Mouse (Mus musculus) cerebellum, adult 11-12 months (tissue): ENCODE data around the gene Ankrd33.

Experiments
- DNase-seq: peaks from one replicate; pipeline ENCODE4 v3.0.0; 2022

The Ankrd33 gene

DNA sequence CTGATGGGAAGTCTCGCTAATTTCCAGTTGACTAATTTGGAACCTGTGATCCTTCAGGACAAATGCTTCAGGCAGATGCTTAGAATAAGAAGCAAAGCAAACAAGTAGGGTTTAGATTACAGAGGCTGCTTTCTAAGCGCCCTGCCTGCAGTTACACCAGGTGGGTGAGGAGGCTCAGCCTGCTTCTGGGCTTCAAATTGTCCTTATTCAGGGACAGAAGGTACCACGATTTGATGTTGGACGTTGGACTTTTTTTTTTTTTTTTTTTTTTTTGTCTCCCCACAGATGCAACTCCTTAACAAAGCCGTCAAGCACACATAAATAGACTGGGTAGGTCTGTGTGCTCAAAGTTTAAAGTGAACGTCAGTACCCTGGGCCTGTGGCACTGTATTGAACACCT, 33.0 kb downstream of the Ankrd33 start:
- no peak for DNase-seq

DNA sequence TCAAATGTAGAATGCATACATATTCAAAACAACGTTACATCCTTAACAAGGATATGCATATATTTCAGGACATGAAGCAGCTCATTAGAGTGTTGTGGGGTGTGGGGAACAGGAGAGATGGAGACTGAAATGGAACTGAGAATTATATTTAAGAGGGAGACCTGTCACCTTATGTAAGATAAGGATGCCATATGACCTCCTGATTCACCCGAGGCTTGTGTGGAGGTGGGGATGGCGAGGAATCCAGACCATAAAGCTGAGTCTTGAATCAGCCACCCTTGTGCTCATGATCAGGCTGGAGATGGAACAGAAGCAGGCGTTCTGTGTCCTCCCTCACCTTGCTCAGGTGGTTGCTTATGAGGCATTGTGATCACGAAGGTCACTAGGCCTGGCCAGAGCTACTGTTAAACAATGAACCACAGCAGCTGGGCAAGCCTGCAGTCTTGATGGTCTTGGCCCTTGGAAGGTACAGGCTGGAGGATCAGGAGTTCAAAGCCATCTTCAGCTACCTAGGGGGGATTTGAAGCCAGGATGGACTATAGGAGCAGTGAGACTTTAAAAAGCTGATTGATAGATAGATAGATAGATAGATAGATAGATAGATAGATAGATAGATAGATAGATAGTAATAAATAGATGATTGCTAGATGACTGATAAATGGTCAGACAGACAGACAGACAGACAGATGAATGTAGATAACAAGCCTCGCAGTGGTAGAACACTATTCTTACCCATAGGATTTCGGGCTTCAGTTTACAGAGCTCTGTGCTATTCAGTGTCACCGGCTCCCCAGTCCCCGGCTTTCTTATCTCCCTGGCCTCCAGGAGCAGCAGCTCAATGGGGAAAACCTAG, 36.1 kb downstream of the Ankrd33 start:
- no peak for DNase-seq

DNA sequence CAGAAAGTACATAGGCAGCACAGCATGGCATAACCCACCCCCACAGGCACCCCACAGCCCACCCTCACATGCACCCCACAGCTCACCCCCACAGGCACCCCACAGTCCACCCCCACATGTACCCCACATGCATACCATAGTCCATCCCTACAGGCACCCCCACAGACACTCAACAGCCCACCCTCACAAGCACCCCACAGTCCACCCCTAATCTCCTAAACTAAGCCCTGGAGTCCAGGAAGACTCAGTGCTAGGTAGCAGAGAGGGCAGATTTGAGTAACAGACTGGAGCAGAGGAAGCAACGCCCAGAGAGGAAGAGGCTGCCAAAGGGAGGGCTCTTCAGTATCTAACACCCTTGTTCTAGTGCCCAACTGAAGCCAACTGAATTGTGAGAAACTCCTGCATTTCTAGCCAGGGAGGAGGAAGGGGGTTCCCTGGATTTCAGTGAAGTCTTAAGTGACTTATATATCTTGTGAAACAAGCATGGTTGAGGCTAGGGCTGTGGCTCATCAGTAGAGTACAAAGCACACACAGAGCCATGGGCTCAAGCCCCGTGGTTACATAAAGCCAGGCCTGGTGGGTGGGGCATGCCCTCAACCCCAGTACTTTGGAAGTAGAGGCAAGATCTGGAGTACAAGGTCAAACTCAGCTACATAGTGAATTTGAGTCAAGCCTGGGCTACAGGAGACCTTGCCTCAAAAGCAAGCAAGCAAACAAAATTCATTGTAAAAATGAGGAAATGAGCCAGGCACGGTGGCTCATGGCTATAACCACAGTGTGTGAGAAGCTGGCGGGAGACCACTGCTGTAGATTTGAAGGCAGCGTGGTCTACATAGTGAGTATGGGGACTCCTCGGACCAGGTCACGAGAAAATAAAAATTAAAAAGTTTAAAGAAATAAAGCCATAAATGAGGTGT, 39.4 kb downstream of the Ankrd33 start:
- DNase-seq, result no peak

DNA sequence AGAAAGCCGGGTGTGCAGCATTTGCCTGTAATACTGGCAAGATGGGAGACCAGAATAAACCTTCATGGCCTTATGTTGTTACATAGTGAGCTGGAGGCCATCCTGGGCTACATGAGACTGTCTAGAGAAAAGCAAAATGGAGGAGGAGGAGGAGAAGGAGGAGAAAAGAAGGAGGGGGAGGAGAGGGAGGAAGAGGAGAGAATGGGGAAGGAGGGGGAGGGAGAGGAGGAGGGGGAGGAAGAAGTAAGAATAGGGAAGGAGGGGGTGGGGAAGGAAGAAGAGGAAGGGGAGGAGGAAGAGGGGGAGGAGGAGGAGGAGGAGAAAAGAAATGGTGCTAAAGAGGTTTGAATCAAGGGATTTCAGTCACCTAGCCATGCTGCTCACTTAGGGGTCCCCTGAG, 44.6 kb downstream of the Ankrd33 start:
- DNase-seq, result no peak

DNA sequence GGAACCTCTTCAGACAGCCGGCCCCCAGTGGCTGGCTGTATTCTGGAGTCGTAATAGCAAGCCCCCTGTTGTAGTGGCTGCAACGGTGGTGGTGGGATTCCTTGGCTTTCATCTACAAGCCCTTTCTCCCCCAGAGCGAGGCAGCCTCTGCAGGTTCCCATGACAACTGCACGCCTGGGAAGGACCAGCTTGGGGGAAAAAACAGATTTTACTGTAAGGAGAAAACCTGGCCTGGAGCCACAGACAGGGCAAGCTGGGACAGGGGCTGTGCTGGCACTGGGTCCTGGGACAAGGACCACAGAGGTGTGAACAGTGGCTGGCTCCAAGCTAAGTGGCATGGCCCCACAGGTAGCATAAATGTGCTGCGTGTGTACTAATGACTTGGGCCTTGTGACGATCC, 45.0 kb downstream of the Ankrd33 start:
- no peak for DNase-seq

DNA sequence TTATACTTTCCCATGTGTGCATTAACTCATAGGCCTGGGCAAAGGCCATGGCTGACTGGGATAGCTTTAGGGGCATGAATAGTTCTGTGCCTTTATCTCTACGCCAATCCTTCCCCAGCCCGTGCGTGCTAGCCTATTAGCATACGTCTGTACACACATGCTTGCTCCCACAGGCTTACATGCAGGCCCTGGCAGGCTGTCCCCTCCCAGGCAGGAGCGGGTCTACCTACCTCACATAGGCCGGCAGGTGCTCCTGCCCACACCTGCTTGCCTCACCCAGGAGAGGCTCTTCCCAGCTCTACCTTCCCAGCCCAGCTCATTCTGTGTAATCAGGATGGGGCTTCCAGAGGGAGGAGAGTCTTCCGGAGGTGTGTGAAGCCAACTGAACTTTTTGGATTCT, 46.0 kb downstream of the Ankrd33 start:
- DNase-seq, result no peak

DNA sequence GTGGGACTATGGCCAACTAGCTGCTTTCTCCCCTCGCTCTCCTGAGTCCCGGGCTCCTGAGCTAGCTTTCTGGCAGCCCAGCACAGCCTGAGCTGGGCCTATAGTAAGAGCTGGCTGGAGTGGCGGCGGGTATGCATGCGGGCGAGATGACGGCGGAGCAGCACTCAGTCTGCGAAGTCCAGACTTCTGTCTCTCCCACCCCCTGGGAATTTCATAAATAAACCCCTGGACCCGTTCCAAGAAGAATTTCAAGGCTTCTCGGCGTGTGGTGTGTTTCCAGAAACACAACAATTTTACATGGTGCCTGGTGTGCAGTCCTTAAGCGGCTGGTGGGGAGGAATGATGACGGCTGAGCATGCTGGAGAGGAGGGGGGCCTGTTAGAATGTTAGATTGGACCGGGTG, 47.5 kb downstream of the Ankrd33 start:
- no peak for DNase-seq

DNA sequence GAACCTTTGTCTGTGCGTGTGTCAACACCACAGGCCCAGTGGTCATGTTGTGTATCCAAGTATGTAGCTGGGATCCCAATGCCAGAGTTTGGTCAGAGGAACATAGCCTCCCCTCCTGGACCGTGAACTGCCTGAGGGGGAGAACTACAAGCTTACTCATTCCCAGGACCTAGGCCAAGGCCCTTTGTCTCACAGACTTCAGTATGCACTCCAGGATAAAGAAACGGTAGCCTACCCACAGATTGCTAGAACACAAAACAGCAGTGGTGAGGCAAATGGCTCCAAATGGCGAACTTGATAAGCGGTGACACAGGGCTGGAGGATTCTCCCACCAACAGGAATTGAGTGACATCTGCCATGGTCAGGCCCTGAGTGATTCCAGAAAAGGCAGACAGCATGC, 48.3 kb downstream of the Ankrd33 start:
- DNase-seq, result no peak

DNA sequence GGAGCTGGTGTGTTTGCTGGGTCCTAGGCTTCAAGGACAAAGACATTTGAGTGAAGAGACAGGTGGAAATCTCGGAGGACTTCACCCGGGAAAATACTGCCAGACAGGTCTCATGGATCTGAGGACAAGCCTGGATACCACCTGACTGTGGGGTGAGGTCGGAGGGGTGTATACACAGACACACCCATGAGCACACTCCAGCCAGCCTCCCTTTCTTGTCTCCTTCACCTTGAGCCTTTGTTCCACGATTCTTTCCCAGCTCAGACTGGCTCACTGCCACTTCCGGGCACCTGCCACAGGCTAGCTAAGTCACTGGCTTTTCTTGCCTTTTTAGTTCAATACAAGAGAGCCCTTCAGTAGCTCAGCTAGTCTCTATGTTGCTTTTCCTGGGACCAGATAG, 48.7 kb downstream of the Ankrd33 start:
- no peak for DNase-seq

DNA sequence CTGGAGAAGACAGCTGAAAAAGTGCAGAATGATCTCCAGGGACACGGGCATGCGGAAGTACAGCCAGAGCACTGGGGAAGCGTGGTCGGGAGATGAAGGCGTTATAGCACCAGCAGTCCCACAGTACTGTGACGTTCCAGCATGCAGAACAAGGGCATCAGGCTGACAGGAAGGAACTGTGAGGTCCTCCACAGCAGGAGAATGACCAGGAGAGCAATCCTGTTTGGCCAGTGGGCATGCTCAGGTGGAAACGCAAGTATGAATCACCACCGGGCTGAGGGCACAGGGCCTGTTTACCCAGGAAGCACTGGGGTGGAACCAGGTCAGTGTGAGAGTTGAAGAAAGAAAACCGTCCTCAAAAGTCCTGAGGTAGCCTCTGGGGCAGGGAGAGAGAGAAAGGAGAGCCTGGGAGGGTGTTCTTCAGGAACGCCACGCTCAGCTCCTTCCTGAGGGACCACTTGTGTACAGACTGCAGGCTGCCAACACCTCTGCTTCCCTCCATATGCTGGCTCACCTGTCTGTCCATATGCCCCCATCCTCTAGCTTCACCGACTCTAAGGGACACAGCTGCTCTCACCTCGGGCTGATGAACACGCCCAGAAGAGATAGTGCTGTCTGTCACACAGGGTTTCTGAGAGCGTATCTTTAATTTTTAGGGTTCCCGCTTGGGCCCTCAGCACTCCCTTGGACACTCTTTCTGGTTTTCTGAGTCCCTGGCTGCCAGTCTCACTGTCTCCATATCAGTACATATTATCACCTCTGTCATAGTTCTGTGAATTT, 50.3 kb downstream of the Ankrd33 start:
- peak; percentile 40 for DNase-seq

DNA sequence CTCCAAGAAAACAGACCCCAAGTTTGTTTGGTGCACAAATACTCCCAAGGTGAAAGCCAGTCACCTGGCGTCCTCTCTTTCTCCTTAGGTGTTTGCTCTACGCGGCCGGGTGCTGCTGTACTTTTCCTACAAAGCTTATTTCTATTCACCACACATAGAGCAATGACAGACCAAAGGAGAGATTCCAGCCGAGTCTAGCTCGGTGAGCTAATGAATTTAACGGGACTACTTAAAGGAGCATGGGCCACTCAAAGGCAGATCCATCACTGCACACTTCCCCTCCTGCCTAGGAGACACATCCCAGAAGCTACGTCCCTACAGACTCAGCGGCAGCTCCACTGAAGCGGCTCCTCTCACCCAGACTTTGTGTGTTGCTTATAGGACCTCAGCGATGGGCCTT, 52.0 kb downstream of the Ankrd33 start:
- no peak for DNase-seq
